Mouse (Mus musculus): ENCODE data around the gene Tnf. TPM values are rescaled to one million over a fixed set of nuclear protein-coding genes. Genes with fewer than 3 reads are reported as not detected.

Tnf gene
- polyA plus RNA-seq (2014; fragmentation: Nextera tagmentation; extraction: Ambion mirVana) = 0.62 and 0.74 TPM in 2 replicates

GRCm38 (mm10) chr17:35201787-35202186 is at the start of gene Tnf:
TSS of gene Tnf (minus strand) at chr17:35202007.
- 34% methylated on average over 13 of the region's 13 CpGs for WGBS
- DNase-seq (ENCODE audit: low spot score) = no peak
- no peaks in the 10 kb centered on the region for H3K9me3 ChIP-seq (ENCODE audit: control insufficient read depth, low read length)
- H3K27me3 ChIP-seq (replicated peaks; ENCODE audit: control insufficient read depth, insufficient read depth, low read length) = peaks cover 32% of the 10 kb centered on the region
- H3K4me3 ChIP-seq (ENCODE audit: low read depth, low read length) = 0 out of 2 replicates have a peak within 1 kb of the TSS, but pooled peaks have one; percentile 1
- no peak within 1 kb of the TSS for H3K27ac ChIP-seq (replicated peaks; ENCODE audit: low read depth, low read length)
- no peak within 1 kb of the TSS for H3K9ac ChIP-seq (ENCODE audit: low read depth, low read length)
- H3K4me2 ChIP-seq (ENCODE audit: low read depth, low read length) = no peak within 1 kb of the TSS; the same call in 1 of the 2 replicates
- H3K36me3 ChIP-seq (ENCODE audit: control insufficient read depth, insufficient read depth, low read length) = no peaks in the 10 kb centered on the region
- no peaks in the 10 kb centered on the region for H3K4me1 ChIP-seq (ENCODE audit: control insufficient read depth, insufficient read depth, low read length)
- no peak for ATAC-seq (ENCODE audit: low read depth)

DNA sequence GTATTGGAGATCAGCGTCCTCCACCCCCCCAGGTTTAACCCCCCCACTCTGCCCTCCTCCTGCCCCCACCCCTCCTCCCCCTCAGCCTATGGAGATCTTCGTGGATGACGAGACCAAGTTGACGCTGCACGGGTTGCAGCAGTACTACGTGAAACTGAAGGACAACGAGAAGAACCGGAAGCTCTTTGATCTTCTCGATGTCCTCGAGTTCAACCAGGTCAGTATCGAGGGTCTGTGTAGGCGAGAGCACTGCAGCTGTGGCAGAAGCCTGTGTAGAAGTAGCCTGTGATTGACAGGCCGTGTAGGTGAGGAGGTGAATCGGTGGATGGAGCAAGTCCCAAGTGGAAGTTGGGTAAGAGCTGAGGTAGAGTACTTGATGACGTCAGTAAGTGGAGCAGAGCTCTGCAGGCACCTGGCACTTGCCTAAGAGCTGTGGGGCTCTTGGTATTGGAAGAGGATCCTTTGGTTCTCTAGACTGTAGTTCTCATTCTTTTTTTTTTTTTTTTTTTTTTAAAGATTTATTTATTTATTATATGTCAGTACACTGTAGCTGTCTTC is 49.4 kb upstream of the Tnf start:
- WGBS = 84% methylated on average over 15 of the region's 15 CpGs
- Histone ChIP-seq H3K9ac (ENCODE audit: low read depth, low read length) (no peak overlapping the region), H3K4me1 (ENCODE audit: control insufficient read depth, insufficient read depth, low read length) (no peaks in the 10 kb centered on the region), H3K4me3 (ENCODE audit: low read depth, low read length) (no peak overlapping the region), H3K27ac (replicated peaks; ENCODE audit: low read depth, low read length) (no peak overlapping the region), H3K27me3 (replicated peaks; ENCODE audit: control insufficient read depth, insufficient read depth, low read length) (no peaks in the 10 kb centered on the region), H3K9me3 (ENCODE audit: control insufficient read depth, low read length) (no peaks in the 10 kb centered on the region), H3K4me2 (ENCODE audit: low read depth, low read length) (no peak overlapping the region), H3K36me3 (ENCODE audit: control insufficient read depth, insufficient read depth, low read length) (peaks cover 80% of the 10 kb centered on the region)
- DNase-seq (ENCODE audit: low spot score) (no peak), ATAC-seq (ENCODE audit: low read depth) (no peak)

DNA sequence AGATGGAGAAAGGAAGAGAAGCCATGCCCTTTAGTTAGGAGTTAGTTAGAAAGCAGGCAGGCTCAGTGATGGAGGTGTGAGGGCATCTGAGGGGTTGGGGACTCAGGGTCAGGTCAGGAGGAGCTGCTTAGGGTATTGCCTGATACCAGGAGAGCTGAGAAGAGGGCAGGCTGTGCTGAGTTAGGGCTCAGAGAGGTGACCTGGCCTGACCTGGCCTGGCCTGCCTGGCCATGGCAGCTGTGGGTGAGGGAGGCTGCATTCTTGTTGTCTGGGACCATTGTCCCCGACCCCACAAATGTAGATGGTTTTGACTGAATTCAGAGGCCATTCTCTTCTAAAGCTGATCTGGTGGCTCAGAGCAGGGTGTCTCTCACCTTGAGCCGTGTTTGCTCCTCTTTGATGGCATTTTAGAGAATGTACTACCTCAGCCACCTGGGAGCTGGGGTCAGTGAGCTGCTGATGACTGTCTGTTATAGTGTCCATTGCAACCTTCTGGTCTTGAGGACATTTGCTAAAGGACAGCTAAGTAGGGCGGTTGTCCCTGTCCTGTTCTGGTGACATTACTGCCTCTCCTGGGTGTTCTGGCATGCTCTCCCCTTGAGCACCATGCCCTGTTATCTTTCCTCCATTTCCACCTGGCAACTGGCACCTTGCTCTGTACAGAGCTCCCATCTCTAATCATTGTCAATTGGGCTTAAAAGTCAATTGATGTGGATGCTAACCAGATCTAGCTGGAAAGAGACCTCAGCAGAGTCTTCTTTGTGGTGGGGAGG is 48.7 kb upstream of the Tnf start:
- no peak for ATAC-seq (ENCODE audit: low read depth)
- Histone ChIP-seq H3K4me2 (ENCODE audit: low read depth, low read length) (no peak overlapping the region), H3K9ac (ENCODE audit: low read depth, low read length) (no peak overlapping the region), H3K27me3 (replicated peaks; ENCODE audit: control insufficient read depth, insufficient read depth, low read length) (no peaks in the 10 kb centered on the region), H3K4me3 (ENCODE audit: low read depth, low read length) (no peak overlapping the region), H3K4me1 (ENCODE audit: control insufficient read depth, insufficient read depth, low read length) (no peaks in the 10 kb centered on the region), H3K9me3 (ENCODE audit: control insufficient read depth, low read length) (no peaks in the 10 kb centered on the region), H3K27ac (replicated peaks; ENCODE audit: low read depth, low read length) (no peak overlapping the region), H3K36me3 (ENCODE audit: control insufficient read depth, insufficient read depth, low read length) (peaks cover 87% of the 10 kb centered on the region)
- WGBS = 94% methylated on average over 3 of the region's 3 CpGs
- DNase-seq (ENCODE audit: low spot score) = no peak

DNA sequence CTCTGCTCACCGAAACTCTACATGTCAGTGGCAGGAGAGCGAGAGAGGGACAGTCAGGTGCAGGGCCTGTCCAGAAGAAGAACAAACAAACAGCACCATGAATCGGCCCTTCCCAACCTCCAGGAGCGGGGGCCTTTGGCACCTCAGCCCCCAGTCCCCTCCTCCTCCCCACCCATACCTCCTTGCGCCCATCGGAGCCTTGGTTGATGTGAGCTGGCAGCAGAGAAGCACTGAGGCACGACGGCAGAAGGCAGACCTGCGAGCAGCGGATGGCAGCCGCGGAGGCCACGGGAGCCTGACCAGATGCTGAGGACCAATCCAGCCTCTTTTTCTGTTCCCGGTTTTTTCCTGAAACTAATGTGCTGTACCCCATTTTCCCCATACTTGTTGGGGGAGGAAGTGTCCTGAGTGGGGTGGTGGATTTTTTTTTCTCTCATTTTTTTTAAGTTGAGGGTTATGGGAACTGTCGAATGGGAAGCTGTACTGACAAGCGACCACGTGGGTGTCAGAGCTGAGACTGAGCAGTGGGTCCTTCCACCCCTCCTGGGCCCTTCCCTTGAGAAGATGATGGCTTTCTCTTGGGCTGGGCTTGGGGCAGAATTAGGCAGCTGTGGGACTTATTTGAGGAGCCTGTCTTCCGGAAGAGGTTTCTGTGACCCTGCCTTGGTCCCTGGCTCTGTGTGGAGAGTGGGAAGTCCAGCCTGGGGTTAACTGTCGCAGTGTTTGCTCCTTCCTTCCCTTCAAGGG is 47.8 kb upstream of the Tnf start:
- Histone ChIP-seq H3K4me1 (ENCODE audit: control insufficient read depth, insufficient read depth, low read length) (peaks cover under 1% of the 10 kb centered on the region; the same call in 1 of the 2 replicates), H3K4me2 (ENCODE audit: low read depth, low read length) (no peak overlapping the region), H3K4me3 (ENCODE audit: low read depth, low read length) (no peak overlapping the region), H3K27me3 (replicated peaks; ENCODE audit: control insufficient read depth, insufficient read depth, low read length) (no peaks in the 10 kb centered on the region), H3K36me3 (ENCODE audit: control insufficient read depth, insufficient read depth, low read length) (peaks cover 96% of the 10 kb centered on the region), H3K27ac (replicated peaks; ENCODE audit: low read depth, low read length) (no peak overlapping the region), H3K9ac (ENCODE audit: low read depth, low read length) (no peak overlapping the region), H3K9me3 (ENCODE audit: control insufficient read depth, low read length) (no peaks in the 10 kb centered on the region)
- 86% methylated on average over 19 of the region's 19 CpGs for WGBS
- DNase-seq (ENCODE audit: low spot score) (no peak), ATAC-seq (ENCODE audit: low read depth) (no peak)

- Histone ChIP-seq H3K36me3 (ENCODE audit: control insufficient read depth, insufficient read depth, low read length) (peaks cover 99% of the 10 kb centered on the region), H3K9me3 (ENCODE audit: control insufficient read depth, low read length) (no peaks in the 10 kb centered on the region), H3K4me3 (ENCODE audit: low read depth, low read length) (no peak overlapping the region), H3K4me1 (ENCODE audit: control insufficient read depth, insufficient read depth, low read length) (peaks cover 7% of the 10 kb centered on the region), H3K27ac (replicated peaks; ENCODE audit: low read depth, low read length) (no peak overlapping the region), H3K27me3 (replicated peaks; ENCODE audit: control insufficient read depth, insufficient read depth, low read length) (no peaks in the 10 kb centered on the region), H3K4me2 (ENCODE audit: low read depth, low read length) (no peak overlapping the region), H3K9ac (ENCODE audit: low read depth, low read length) (no peak overlapping the region)
- 89% methylated on average over 14 of the region's 14 CpGs for WGBS
- no peak for ATAC-seq (ENCODE audit: low read depth)
- no peak for DNase-seq (ENCODE audit: low spot score)
Observed at GRCm38 (mm10) chr17:35248986-35249385, 47.2 kb upstream of the Tnf start.

DNA sequence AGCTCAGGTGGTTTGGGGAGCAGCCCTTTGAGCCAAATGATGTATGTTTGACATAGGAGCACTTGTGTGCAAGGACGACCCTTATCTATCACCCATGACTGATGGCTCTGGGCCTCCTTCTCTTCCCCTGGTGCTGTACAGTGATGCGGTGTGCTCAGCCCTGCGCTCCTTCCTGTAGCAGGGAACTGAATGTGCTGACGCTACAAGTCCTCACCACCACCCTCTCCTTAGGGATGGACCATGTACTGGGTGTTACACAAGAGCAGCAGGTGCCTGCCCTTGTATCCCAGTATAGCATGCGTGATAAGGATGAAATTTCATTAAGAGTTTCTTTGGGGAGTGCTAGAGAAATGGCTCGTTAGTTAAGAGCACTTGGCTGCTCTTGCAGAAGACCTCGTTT is 45.3 kb upstream of the Tnf start:
- no peak overlapping the region for H3K27ac ChIP-seq (replicated peaks; ENCODE audit: low read depth, low read length)
- H3K27me3 ChIP-seq (replicated peaks; ENCODE audit: control insufficient read depth, insufficient read depth, low read length) = no peaks in the 10 kb centered on the region
- peaks cover 15% of the 10 kb centered on the region for H3K4me1 ChIP-seq (ENCODE audit: control insufficient read depth, insufficient read depth, low read length)
- H3K9ac ChIP-seq (ENCODE audit: low read depth, low read length) = no peak overlapping the region
- ATAC-seq (ENCODE audit: low read depth) (no peak), DNase-seq (ENCODE audit: low spot score) (no peak)
- H3K36me3 ChIP-seq (ENCODE audit: control insufficient read depth, insufficient read depth, low read length) = peaks cover 92% of the 10 kb centered on the region
- no peaks in the 10 kb centered on the region for H3K9me3 ChIP-seq (ENCODE audit: control insufficient read depth, low read length)
- H3K4me2 ChIP-seq (ENCODE audit: low read depth, low read length) = no peak overlapping the region
- no peak overlapping the region for H3K4me3 ChIP-seq (ENCODE audit: low read depth, low read length)
- WGBS = 87% methylated on average over 7 of the region's 7 CpGs

GRCm38 (mm10) chr17:35245731-35246623 is 44.2 kb upstream of the Tnf start:
- Histone ChIP-seq H3K36me3 (ENCODE audit: control insufficient read depth, insufficient read depth, low read length) (peaks cover 82% of the 10 kb centered on the region), H3K27ac (replicated peaks; ENCODE audit: low read depth, low read length) (no peak overlapping the region), H3K27me3 (replicated peaks; ENCODE audit: control insufficient read depth, insufficient read depth, low read length) (no peaks in the 10 kb centered on the region), H3K9me3 (ENCODE audit: control insufficient read depth, low read length) (no peaks in the 10 kb centered on the region), H3K4me2 (ENCODE audit: low read depth, low read length) (no peak overlapping the region), H3K4me1 (ENCODE audit: control insufficient read depth, insufficient read depth, low read length) (peaks cover 15% of the 10 kb centered on the region), H3K9ac (ENCODE audit: low read depth, low read length) (0 out of 2 replicates have a peak overlapping the region, but pooled peaks have one; percentile 6), H3K4me3 (ENCODE audit: low read depth, low read length) (no peak overlapping the region)
- no peak for ATAC-seq (ENCODE audit: low read depth)
- 77% methylated on average over 15 of the region's 15 CpGs for WGBS
- DNase-seq (ENCODE audit: low spot score) = peak; percentile 54

GRCm38 (mm10) chr17:35244999-35245398 is 43.2 kb upstream of the Tnf start:
- H3K4me1 ChIP-seq (ENCODE audit: control insufficient read depth, insufficient read depth, low read length) = peaks cover 21% of the 10 kb centered on the region
- no peak overlapping the region for H3K27ac ChIP-seq (replicated peaks; ENCODE audit: low read depth, low read length)
- peak overlapping the region; percentile 96; the same call in 1 of the 2 replicates for H3K4me3 ChIP-seq (ENCODE audit: low read depth, low read length)
- peaks cover 72% of the 10 kb centered on the region for H3K36me3 ChIP-seq (ENCODE audit: control insufficient read depth, insufficient read depth, low read length)
- DNase-seq (ENCODE audit: low spot score) (no peak), ATAC-seq (ENCODE audit: low read depth) (no peak)
- WGBS = 80% methylated on average over 2 of the region's 2 CpGs
- no peaks in the 10 kb centered on the region for H3K9me3 ChIP-seq (ENCODE audit: control insufficient read depth, low read length)
- H3K27me3 ChIP-seq (replicated peaks; ENCODE audit: control insufficient read depth, insufficient read depth, low read length) = no peaks in the 10 kb centered on the region
- peak overlapping the region; percentile 86 for H3K4me2 ChIP-seq (ENCODE audit: low read depth, low read length)
- peak overlapping the region; percentile 40; the same call in 1 of the 2 replicates for H3K9ac ChIP-seq (ENCODE audit: low read depth, low read length)
